Mouse (Mus musculus) CD4-positive helper T cell, adult 2 months (primary cell): ENCODE data around the gene A530032D15Rik.
"Not testable (repeated sequence)": the region's sequence is repeated elsewhere in the genome, so short reads cannot be mapped to it uniquely, and the experiment has no call there.

ENCODE experiments used
- DNase-seq: peaks from one replicate; pipeline ENCODE4 v3.0.0-alpha.2; 2012; ENCODE audit warnings: low read depth, missing footprints, low spot score

Gene A530032D15Rik

DNA sequence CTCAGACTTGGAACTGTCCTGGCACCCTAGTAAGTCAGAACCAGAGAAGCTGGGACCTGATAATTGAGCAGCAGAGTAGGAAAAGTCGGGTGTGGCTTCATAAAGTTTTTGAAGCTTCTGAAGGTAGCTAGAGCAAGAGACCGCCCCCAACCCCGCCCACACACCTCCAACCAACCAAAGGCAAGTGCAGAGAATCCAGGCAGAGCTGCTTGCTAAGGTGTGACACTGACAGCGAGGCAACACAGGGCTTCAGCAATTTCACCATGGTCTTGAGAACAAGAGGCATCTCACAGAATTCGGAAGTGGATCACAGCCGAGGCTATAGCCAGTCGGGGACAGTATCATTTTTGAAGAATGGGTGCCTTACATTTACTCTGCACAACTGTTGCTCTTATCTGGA, at the start of gene A530032D15Rik:
TSS of gene A530032D15Rik (minus strand) at position 101 of the 400 bp plus-strand sequence.
- DNase-seq: not testable (repeated sequence)

DNA sequence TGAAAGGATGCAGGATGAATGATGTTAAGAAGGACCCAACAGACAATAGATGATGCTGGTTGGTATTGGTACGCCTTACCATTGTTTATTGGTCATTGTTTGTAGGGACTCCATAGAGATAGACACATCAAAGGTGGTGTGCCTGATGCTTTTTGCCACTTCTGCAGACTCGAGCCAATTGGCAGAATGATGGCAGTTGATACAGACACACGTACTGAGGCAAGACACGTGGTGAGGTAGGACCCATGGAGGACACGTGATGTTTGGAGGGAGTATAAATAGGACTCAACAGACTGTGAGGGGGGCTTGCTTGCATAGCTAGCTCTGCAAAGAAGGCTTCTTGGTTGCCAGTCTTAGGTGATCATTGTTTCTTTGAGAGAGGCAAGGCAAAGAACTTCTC, 45.5 kb upstream of the A530032D15Rik start:
- DNase-seq: not testable (repeated sequence)

GRCm38 (mm10) chr1:85133671-85134070, 24.0 kb upstream of the A530032D15Rik start:
- DNase-seq: not testable (repeated sequence)

- not testable (repeated sequence) for DNase-seq
Measured at GRCm38 (mm10) chr1:85121841-85122240, 12.2 kb upstream of the A530032D15Rik start.

DNA sequence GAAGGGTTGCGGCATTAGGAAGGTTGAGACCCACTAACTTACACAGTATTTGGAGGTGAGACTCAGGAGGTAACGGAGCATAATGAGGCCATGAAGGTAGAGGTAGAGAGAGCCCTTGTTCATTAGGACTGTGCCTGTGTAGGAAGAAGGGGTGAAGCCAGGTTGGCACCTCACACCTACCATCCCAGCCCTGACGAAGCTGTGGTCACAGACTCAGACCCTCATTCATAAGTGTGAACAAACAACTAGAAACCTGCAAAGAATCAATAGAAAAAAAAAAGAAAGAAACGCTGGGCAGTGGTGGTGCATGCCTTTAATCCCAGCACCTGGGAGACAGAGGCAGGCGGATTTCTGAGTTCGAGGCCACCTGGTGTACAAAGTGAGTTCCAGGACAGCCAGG, 8.7 kb upstream of the A530032D15Rik start:
- DNase-seq: not testable (repeated sequence)

DNA sequence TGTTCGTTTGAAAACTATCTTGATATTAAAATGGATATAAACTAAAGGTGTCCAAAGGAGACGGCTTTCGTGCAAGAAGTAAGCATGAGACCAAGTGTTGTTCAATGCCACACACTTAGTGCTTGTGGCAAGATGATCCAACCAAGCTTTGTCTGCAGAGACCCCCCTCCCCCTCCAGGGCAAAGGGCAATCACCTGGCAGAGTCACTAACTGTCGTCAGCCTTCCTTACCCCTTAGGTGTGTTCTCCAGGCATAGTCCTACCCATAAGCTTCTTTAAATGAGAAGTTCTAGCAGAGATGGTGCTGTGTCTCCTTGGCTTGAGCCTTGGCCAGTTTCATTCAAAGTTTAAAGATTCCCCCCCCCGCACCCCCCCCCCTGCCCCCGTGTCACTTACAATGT, 7.9 kb upstream of the A530032D15Rik start:
- not testable (repeated sequence) for DNase-seq

DNA sequence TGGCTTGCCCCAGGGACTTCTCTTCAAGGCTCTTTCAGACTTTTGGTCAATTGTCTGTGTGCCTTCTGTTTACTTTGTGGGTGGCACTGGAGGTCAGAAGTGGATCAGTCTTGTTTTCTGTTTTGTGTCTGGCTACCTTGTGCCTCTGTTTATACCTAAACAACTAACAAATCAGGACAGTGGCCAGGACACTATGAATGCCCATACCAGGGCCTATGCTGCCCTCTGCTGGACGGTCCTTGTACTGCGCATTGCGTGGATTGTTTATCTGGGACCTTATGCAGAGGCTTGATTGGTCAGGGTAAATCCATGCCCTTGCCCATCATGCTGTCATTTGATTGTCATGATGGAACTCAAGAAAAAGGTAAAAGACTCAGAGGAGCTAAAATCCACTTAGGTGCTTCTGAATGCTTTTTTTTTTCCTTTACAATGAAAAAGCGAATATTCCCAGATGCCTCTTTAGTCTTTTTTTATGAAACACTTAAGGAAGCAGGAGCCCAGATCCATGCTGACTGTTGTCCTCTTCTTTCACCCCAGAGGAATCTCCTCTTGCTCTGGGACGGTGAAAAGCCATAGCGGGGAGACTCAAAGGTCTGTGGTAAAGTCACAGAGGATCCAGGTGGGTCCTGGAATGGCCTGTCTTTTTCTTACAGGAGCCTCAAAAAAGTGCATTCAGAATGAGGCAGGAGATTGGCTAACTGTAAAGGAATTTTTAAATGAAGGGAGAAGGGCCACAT, 5.2 kb upstream of the A530032D15Rik start:
- DNase-seq: not testable (repeated sequence)

DNA sequence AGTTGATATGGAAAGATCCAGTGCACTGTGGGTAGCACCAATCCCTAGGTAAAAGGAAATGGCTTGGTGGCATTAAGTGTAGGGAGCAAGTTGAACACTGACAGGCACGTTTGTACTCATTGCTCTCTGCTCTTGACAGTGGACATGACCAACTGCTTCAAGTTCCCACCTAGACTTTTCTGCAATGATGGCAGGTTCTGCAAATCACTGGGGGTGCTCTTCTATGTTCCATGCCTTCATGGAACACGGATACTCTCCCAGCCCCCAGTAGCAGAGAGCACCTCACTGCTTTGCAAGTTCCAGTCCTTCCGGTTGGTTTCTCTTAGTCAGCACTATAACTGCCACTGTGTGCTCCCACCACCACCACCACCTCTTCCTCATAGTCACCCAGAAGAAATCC, 4.4 kb upstream of the A530032D15Rik start:
- peak; percentile 4 for DNase-seq

DNA sequence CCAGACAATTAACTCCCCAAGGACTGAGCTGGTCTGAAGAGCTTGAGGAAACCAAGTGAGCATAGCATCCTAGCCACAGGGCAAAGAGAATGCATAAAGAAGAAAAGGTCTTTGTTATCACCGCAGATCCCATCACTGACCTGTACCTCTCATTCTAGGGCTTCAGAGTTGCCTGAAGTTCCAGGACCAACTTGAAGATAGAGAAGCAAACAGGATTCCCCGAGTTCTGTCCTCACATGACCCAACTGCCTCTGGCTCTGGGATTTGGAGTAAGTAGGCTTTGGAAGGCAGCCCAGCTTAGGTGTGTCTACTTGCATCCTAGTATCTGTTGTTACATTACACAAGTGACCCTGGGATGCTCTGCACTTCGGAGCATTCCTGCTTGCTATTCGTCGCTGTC, 3.2 kb upstream of the A530032D15Rik start:
- DNase-seq: not testable (repeated sequence)

DNA sequence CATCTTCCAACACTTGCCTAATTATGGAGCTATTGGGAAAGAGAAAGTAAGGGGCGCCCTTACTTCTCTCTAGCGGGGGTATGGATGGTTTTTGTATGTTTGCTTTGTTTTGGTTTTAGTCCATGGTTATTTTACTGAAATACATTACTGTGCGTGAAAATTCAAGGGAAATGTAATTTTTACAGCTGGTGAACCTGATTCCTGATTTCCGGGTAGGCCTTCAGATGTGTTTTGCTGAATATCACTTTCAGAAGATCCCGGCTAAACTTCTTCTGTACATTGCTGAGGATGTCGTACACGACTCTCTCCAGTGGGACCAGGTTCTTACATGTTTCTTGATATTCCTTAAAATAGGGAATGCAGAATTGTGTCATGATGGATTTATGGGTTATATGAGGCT, 2.6 kb upstream of the A530032D15Rik start:
- not testable (repeated sequence) for DNase-seq

- DNase-seq: peak; percentile 34
Measured at GRCm38 (mm10) chr1:85111572-85111971, 1.9 kb upstream of the A530032D15Rik start.

DNA sequence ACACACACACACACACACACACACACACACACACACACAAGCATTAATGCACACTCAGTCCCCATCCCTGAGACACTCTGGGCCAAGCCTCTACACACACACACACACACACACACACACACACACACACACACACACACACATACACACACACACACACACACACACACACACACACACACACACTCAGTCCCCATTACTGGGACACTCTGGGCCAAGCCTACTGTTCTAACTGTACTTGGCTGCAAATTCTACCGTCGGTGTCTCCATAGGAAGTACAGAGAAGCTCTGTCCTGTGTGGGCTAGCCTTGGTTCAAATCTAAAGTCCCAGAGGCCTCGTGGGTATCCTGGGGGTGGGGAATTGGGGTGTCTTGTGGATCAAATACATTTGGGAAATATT, 1.2 kb upstream of the A530032D15Rik start:
- DNase-seq: not testable (repeated sequence)

GRCm38 (mm10) chr1:85106013-85106412, 3.6 kb downstream of the A530032D15Rik start:
- DNase-seq: not testable (repeated sequence)

DNA sequence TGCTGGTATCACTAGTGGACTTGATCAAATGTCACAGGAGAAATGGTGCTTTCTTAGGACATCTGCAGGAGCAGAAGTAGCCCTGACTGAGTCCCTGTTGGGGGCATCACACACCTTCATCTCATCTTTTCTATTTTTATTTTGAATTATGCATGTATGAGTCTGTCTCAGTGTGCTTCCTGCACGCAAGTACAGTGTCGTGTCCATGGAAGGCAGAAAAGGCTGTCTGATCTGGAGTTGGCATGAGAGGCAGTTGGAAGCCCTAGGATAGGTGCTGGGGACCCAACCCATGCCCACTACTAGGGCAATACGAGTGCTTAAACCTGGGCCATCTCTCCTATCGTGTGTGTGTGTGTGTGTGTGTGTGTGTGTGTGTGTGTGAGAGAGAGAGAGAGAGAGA, 4.3 kb downstream of the A530032D15Rik start:
- DNase-seq: not testable (repeated sequence)

DNA sequence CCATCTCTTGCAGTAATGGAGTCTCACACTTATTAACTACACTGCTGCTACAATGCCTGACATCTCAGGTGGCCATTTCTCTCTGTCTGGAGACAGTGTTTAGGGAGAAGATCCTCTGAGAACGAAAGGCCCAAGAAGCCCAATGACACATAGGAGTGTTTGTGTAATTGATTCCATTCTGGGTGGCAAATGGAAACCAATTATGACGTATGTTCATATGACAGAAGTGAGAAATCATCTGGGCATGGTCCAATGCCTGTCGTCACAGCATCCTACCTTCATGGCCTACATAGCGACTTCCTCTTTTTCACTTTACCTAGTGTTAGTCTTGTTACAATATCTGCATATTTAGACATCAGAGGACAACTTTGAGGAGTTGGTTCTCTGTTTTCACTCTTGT, 7.9 kb downstream of the A530032D15Rik start:
- not testable (repeated sequence) for DNase-seq

- DNase-seq: not testable (repeated sequence)
Measured at GRCm38 (mm10) chr1:85099864-85100263, 9.8 kb downstream of the A530032D15Rik start, which contains the start of gene Gm10553. TSS of gene Gm10553 (plus strand) at chr1:85100164.

DNA sequence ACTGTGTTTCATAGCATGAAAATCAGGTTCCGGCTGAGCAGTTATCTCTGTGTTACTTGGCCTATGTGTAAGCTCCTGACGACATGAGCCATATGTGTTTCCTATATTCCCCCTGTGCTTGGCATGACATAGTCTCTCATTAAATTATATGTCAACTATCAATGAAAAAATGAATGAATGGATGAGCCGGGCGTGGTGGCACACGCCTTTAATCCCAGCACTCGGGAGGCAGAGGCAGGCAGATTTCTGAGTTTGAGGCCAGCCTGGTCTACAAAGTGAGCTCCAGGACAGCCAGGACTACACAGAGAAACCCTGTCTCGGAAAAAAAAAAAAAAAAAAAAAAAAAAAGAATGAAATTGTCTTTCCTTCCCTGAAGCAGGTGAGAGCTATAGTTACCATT, 10.6 kb downstream of the A530032D15Rik start:
- DNase-seq: not testable (repeated sequence)

- DNase-seq: not testable (repeated sequence)
Measured at GRCm38 (mm10) chr1:85093011-85093572, 16.6 kb downstream of the A530032D15Rik start.

DNA sequence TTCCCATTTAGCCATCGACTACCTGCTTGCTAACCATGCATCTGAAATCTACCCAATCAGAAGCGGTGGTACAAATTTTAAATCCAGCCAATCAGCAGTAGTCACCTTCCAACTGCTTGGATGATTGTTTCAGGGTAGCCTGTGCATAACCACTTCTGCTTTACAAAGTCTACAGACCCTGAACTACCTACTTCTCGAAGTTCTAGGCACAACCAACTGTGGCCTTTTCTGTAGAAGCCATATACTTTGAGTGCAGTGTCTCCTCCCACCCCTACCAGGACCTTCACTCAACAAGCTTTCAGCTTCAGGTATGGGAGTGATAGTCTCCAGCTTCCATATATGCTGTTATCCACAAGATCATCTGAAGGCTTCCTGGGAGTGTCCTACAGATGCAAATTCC, 17.5 kb downstream of the A530032D15Rik start:
- DNase-seq: not testable (repeated sequence)

DNA sequence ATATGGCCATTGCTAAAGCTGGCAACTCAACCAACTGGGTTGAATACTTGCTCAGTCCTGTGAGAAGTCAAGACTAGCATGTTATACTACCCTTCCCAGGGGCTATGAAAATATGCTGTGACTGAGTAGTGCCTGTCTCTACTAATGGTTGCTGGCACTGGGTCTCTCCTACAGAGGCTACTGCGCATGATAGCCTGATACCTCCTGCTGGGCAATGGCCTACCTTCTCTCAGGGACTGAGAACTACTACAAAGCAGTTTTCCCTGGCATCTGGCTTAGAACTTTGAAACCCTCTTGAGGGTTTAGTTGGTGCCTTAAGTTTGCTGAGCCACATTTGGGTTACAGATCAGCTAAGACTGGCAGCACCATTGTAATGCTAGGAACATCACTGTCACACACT, 23.4 kb downstream of the A530032D15Rik start:
- not testable (repeated sequence) for DNase-seq

- DNase-seq: not testable (repeated sequence)
Measured at GRCm38 (mm10) chr1:85084803-85085202, 24.9 kb downstream of the A530032D15Rik start.

DNA sequence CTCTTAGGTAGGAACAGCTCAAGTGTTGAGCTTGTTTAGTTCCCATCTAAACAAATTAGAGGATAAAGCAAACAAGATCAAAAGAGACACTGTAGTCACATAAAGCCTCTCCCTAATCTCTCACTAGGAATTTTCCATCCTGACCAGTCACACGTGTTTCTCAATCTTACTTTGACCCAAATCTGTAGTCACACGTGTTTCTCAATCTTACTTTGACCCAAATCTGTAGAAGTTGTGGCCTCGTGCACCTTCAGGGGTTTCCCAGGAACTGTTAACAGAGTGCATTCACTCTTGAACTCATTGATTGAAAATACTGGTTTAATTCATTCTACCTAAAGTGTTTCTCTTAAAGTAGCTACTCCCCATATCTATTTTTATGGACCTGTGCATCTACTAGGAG, 36.6 kb downstream of the A530032D15Rik start:
- not testable (repeated sequence) for DNase-seq

GRCm38 (mm10) chr1:85071690-85072089, 38.0 kb downstream of the A530032D15Rik start:
- not testable (repeated sequence) for DNase-seq
